Mouse (Mus musculus) c-Kit-positive CD71-positive TER-119-negative erythroid progenitor cells, embryonic 14.5 days (primary cell): Measurements from ENCODE around the gene Sdc1.

Experiments
- DNase-seq: peaks from one replicate; pipeline ENCODE4 v3.0.0-alpha.2; 2013; ENCODE audit warnings: low read depth

Sdc1 gene

DNA sequence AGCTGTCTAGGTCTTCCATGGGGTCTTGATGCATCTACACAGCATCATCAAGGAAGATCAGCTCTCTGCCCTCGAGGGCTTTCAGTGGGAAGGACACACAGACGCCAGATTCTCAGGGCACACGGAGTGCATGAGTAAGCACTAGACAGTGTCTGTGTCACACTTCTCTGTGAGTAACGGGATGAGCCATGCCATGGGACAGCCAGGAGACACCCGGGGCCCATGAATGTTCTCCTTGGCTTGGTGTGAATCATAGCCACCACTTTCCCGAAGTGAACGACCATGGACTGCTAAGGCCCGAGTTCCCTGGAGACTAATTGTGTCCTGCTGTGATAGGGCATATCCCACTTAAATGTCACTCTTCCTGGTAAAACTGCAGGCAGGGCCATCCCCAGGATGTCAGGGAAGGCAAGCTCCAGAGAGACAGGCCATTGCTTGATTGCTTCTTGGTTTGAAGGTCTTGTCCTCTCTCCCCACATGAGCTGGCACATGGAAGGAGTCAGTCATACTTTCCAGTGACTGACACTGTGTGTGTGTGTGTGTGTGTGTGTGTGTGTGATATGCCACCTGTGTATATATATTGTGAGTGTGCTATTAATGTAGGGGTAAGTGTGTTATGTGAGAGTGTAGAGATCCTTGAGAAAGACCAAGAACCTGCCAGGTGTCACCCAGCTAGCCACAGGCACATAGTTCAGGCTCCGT lies 56.0 kb downstream of the Sdc1 start:
- DNase-seq, result no peak

DNA sequence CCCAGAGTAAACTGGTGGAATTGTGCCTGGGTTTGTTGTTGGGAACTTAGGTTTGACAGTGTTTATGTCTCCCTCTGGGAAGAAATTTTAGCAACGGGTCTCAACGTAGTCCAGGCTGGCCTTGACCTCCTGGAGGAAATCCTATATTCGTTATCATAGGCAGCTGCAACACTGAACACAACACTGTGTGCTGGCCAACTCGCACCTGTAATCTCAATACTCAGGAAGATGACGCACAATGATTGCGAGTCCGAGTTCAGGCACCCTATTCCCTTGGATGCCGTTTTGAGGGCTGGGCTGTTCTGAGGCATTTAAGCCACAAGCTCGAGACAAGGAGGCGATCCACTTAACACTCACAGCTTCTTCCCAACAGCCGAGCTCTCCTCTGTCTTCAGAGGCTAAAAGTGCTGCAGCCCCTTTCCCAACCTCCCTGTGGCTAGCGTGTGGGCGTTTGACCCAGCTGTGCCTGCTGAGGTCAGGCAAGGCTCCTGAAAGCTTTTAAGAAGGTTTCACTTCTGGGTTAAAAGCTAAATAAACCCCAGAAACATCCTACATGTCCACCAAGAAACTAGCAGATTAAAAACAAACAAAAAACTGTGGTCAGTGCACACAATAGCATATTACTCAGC lies 58.0 kb downstream of the Sdc1 start:
- no peak for DNase-seq

DNA sequence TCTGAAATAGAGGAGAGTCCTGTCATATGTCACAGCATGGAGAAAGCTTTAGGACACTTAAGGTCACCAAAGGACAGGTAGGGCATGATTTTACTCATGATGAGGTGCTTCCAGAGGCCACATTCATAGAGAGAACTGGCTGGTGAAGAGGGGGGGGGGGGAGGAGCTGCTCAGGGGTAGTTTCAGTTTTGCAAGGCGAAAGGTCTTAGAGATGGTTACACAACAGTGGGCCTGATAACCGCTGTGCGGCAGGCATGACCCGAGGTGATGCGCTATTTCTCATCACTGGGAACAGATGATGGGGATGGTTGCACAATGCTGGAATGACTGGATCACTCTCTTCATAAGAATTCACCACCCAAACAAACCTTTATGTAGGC lies 58.5 kb downstream of the Sdc1 start:
- no peak for DNase-seq

DNA sequence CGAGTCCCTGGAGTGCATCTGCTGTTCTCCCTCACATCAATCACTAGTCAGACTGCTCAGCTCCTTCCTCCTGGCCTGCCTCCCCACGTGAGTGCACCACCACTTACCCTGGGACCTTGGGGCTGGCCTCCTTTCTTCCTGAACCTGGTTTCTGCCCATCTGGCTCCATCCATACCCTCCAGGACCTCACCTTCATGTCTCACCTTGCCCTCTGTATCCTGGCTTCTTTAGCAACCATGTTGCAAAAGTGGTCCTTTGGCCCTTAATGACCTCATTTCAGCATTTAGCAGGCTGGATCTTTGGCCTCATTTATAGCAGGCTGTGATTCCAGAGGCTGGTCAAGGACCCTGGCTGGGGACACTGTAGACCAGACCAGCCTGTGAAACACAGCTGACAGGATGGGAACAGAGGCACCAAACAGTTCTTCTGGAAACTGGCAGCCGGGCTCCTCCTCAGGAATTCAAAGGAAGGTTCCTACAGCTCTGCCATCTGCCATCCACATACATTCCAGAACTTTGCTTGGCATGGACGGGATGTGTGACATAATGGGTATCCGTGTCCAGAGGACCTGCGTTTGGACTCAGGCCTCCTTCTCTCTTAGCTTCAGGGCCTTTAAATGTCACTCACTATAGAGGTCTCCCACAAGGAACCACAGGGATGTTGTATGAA lies 60.0 kb downstream of the Sdc1 start:
- no peak for DNase-seq

DNA sequence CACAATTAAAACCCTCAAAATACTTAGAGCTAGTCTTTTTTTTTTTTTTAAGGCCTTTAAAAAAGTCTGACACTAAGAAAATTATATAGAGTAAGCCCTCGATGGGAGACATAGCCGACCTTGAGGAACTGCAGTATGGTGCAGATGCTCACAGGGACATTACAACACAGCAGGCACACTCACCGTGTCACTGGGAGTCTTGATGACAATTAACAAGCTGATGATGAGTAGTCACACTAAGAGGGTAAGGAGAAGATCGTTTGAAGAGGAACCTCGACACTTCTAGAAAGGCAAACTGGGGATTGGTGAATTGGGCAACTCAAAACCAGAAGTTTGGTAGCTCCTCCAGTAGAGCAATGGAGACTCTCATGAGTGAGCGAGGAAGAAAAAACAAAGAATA lies 60.6 kb downstream of the Sdc1 start:
- DNase-seq, result no peak

DNA sequence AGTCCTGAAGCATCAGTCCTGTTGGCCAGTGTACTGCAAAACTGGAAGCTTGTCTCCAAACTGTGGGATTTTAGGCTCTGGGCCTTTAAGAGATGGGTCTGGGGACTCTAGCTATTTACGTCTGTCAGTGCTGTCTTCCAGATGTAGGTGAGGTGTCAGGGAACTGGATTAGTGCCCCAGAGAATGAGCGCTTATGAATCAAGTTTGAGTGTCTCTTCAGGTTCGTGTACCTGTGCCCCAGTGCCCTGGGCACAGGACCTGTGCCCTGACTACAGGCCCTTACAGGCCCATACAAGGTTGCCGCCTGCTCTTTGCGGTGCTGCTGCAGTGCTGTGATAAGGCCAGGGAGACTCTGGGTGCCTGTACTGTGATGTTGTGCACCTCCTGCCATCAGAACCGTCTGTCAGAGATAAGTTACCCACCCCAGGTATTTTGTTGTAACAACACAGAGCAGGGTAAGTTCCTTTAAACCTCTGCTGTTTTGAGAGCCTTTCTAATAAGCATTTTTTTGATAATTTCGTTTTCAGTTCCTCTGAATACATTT lies 69.7 kb downstream of the Sdc1 start:
- DNase-seq, result peak; percentile 38

DNA sequence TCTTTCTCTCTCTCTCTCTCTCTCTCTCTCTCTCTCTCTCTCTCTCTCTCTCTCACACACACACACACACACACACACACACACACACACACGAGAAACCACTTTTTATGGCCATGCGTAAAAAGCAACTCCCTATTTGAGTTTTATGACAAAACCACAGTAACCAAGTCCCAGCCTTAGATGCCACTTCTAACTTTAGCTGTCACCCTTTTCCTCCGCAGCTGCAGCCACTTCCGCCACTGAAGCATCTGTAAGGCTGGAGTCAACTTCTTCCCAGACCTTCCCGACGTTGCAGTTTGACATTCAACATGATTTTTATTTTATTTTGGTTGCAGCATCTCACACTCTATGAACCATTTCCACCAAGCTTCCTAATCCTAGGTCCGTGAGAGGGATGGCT lies 71.6 kb downstream of the Sdc1 start:
- DNase-seq, result no peak
